Comparison of ENCODE assay signal across 8 mouse cellular contexts in the genomic region with DNA sequence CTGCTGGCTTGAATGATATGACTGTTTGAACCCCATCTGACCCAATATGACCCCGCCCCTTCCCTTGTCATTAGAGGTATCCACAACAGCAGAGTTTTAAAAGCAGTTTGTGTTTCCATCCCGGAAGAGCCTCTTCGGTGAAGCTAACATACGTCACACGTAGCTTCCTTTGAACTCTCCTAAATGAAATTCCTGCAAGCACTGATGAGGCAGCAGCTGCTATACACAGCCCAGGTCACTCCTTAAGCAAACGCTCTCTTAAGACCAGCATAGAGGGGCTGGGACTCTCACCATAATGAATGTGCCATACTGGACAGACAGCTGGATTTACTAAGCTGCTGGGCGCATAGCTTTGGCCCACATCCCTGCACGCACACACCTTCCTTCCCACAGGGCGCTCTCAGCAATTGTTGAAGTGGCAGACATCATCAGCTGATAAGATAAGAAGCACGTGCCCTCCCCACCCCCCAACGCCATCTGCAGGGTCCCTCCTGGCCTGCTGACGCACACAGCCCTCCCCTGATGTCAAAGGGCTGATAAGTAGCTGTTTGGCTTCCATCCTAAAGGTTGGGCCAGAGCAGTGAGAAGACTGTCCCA.
DNase-seq lines count a peak whose midpoint lies in the region; ATAC-seq and TF ChIP-seq lines count a peak whose summit lies in the region.
"Had no signal": no experiment of that assay in that cellular context is flagged by ENCODE, and none has a peak within 500 bp of the region (broad histone marks: within the 10 kb centered on the region; RNA-seq: fewer than 3 reads in every experiment).

No protein-coding gene starts in this region.

- peak in 1 of 2 experiments; percentile 41; a peak in 1 of 4 replicates for TF ChIP-seq POLR2A in MEL (IDR thresholded peaks at IDR 0.05; ENCODE audit: control insufficient read depth in 1 of 2, insufficient read depth in 1 of 2, low read depth in 1 of 2, low read length in 2 of 2, poor library complexity in 1 of 2)

- peak overlapping the region; percentile 44 to 46 for H3K4me3 ChIP-seq in MEL (ENCODE audit: control insufficient read depth in 1 of 2, insufficient read depth in 1 of 2, low read depth in 2 of 2, low read length in 2 of 2)
- H3K4me3 ChIP-seq in heart, embryonic 14.5 days (ENCODE audit: control insufficient read depth in 1 of 2, insufficient read depth in 1 of 2, low read depth in 1 of 2, low read length in 2 of 2), result peak overlapping the region in 1 of 2 experiments; percentile 12; a peak in 1 of 4 replicates
- H3K4me3 ChIP-seq in kidney, postnatal 0 days (replicated peaks; ENCODE audit: low read depth, low read length), result no peak overlapping the region
- H3K4me3 ChIP-seq: myocyte had no signal

- TF ChIP-seq CTCF in MEL (IDR thresholded peaks at IDR 0.05 in 2 of 3, conservative IDR thresholded peaks at IDR 0.05 in 1 of 3; ENCODE audit: control insufficient read depth in 1 of 3, insufficient read depth in 1 of 3, low read depth in 2 of 3, low read length in 3 of 3, poor library complexity in 1 of 3, severe bottlenecking in 1 of 3), result no peak
- TF ChIP-seq CTCF in kidney, postnatal 0 days (IDR thresholded peaks at IDR 0.05; ENCODE audit: low read depth), result no peak

- no peaks in the 10 kb centered on the region for H3K9me3 ChIP-seq in MEL (replicated peaks; ENCODE audit: insufficient read depth, low read length)
- H3K9me3 ChIP-seq in heart, embryonic 14.5 days (ENCODE audit: control insufficient read depth, low read length), result no peaks in the 10 kb centered on the region
- no peaks in the 10 kb centered on the region for H3K9me3 ChIP-seq in kidney, postnatal 0 days (replicated peaks; ENCODE audit: low read length)

- peak overlapping the region; percentile 49 for H3K4me2 ChIP-seq in heart, embryonic 14.5 days (ENCODE audit: low read length)
- H3K4me2 ChIP-seq in kidney, postnatal 0 days (ENCODE audit: low read length), result no peak overlapping the region

- WGBS in heart, embryonic 14.5 days, result 16% methylated on average over 12 of the region's 12 CpGs
- 43% methylated on average over 12 of the region's 12 CpGs for WGBS in kidney, postnatal 0 days

- ATAC-seq in heart, embryonic 14.5 days (ENCODE audit: insufficient number of reproducible peaks, insufficient read depth, low FRiP score, low read depth), result 0 out of 2 replicates have a peak, but pooled peaks have one; percentile 35
- ATAC-seq in kidney, postnatal 0 days (replicated peaks; ENCODE audit: low FRiP score, low read depth), result 0 out of 2 replicates have a peak, but pooled peaks have one; percentile 33

- peak overlapping the region; percentile 58 for H3K9ac ChIP-seq in MEL (ENCODE audit: control insufficient read depth, low read depth, low read length, poor library complexity, severe bottlenecking)
- no peak overlapping the region for H3K9ac ChIP-seq in heart, embryonic 14.5 days (ENCODE audit: low read length)
- H3K9ac ChIP-seq in kidney, postnatal 0 days (ENCODE audit: low read depth, low read length), result no peak overlapping the region

- H3K36me3 ChIP-seq in MEL (ENCODE audit: control insufficient read depth in 1 of 2, insufficient read depth in 2 of 2, low read length in 2 of 2), result peaks cover 0 to 22% of the 10 kb centered on the region in 2 experiments; a peak in 2 of 4 replicates
- no peaks in the 10 kb centered on the region for H3K36me3 ChIP-seq in heart, embryonic 14.5 days (ENCODE audit: control insufficient read depth, insufficient read depth, low read length)
- no peaks in the 10 kb centered on the region for H3K36me3 ChIP-seq in kidney, postnatal 0 days (ENCODE audit: insufficient read depth, low read length)

- no peak for TF ChIP-seq RAD21 in MEL (IDR thresholded peaks at IDR 0.05; ENCODE audit: low read depth, low read length)

- DNase-seq in MEL (ENCODE audit: low read depth, low spot score) (peak; percentile 90), adipocyte (ENCODE audit: low spot score) (no peak)
- DNase-seq in adrenal gland, adult 8-10 months, result peak; percentile 55
- DNase-seq in kidney, postnatal 0 days (ENCODE audit: low spot score), result peak; percentile 59
- peak; percentile 26 for DNase-seq in naive thymus-derived CD4-positive, alpha-beta T cell, adult 2 months (ENCODE audit: low read depth)
- DNase-seq in spleen, adult 12 weeks (ENCODE audit: low spot score), result no peak

- no peaks in the 10 kb centered on the region for H3K27me3 ChIP-seq in MEL (ENCODE audit: control insufficient read depth in 1 of 2, insufficient read depth in 2 of 2, low read length in 2 of 2)
- no peaks in the 10 kb centered on the region for H3K27me3 ChIP-seq in heart, embryonic 14.5 days (ENCODE audit: control insufficient read depth, insufficient read depth, low read length)
- no peaks in the 10 kb centered on the region for H3K27me3 ChIP-seq in kidney, postnatal 0 days (ENCODE audit: insufficient read depth, low read length)

- TF ChIP-seq EP300 in MEL (IDR thresholded peaks at IDR 0.05; ENCODE audit: low read depth in 1 of 2, low read length in 2 of 2), result peak; percentile 54 to 82

- H3K4me1 ChIP-seq in MEL (ENCODE audit: control insufficient read depth in 1 of 2, insufficient read depth in 2 of 2, low read length in 2 of 2), result peaks cover 14 to 44% of the 10 kb centered on the region in 2 experiments
- H3K4me1 ChIP-seq in heart, embryonic 14.5 days (ENCODE audit: control insufficient read depth in 2 of 2, insufficient read depth in 2 of 2, low read length in 2 of 2), result peaks cover 12 to 14% of the 10 kb centered on the region in 2 experiments
- no peaks in the 10 kb centered on the region for H3K4me1 ChIP-seq in kidney, postnatal 0 days (replicated peaks; ENCODE audit: insufficient read depth, low read length)

- H3K27ac ChIP-seq in MEL (ENCODE audit: control insufficient read depth, low read depth, low read length), result peak overlapping the region; percentile 100
- no peak overlapping the region for H3K27ac ChIP-seq in heart, embryonic 14.5 days (replicated peaks in 1 of 2; ENCODE audit: control insufficient read depth in 1 of 2, insufficient read depth in 1 of 2, low read depth in 2 of 2, low read length in 2 of 2)
- no peak overlapping the region; the same call in 1 of the 2 replicates for H3K27ac ChIP-seq in kidney, postnatal 0 days

- no peaks in the 10 kb centered on the region; the same call in 1 of the 2 replicates for H3K79me2 ChIP-seq in MEL (ENCODE audit: control insufficient read depth, insufficient read depth, low read length, poor library complexity)

TF ChIP-seq in MEL, 35 proteins besides CTCF, POLR2A, EP300 and RAD21 (continues in another document):
- TF ChIP-seq MXI1 (IDR thresholded peaks at IDR 0.05; ENCODE audit: low read depth, low read length) (peak; percentile 79), HCFC1 (IDR thresholded peaks at IDR 0.05; ENCODE audit: low read depth, low read length) (peak; percentile 59; the same call in 1 of the 2 replicates), USF2 (IDR thresholded peaks at IDR 0.05; ENCODE audit: borderline replicate concordance in 1 of 2, insufficient read depth in 1 of 2, low read depth in 1 of 2, low read length in 2 of 2) (no peak), ELF1 (IDR thresholded peaks at IDR 0.05; ENCODE audit: low read depth, low read length) (peak; percentile 80), MAX (IDR thresholded peaks at IDR 0.05; ENCODE audit: low read length) (peak; percentile 95), GABPA (IDR thresholded peaks at IDR 0.05; ENCODE audit: low read depth, low read length) (0 out of 2 replicates have a peak, but pooled peaks have one; percentile 48), MAFK (IDR thresholded peaks at IDR 0.05; ENCODE audit: borderline replicate concordance, low read depth, low read length) (no peak), SIN3A (IDR thresholded peaks at IDR 0.05; ENCODE audit: low read length) (peak; percentile 85), MYB (IDR thresholded peaks at IDR 0.05; ENCODE audit: low read depth, low read length) (peak; percentile 26; the same call in 1 of the 2 replicates), GATA1 (IDR thresholded peaks at IDR 0.05; ENCODE audit: low read depth, low read length) (peak; percentile 82), TBP (IDR thresholded peaks at IDR 0.05; ENCODE audit: low read depth, low read length) (peak; percentile 62), CHD1 (IDR thresholded peaks at IDR 0.05; ENCODE audit: low read depth, low read length) (0 out of 2 replicates have a peak, but pooled peaks have one; percentile 82), ZC3H11A (IDR thresholded peaks at IDR 0.05; ENCODE audit: low read depth, low read length) (peak; percentile 37), MYC (IDR thresholded peaks at IDR 0.05; ENCODE audit: low read depth, low read length) (peak; percentile 92), USF1 (IDR thresholded peaks at IDR 0.05; ENCODE audit: low read depth, low read length) (peak; percentile 86), MAZ (IDR thresholded peaks at IDR 0.05; ENCODE audit: low read depth, low read length) (peak; percentile 55; the same call in 1 of the 2 replicates), ETS1 (IDR thresholded peaks at IDR 0.05; ENCODE audit: low read depth, low read length) (peak; percentile 97), JUND (IDR thresholded peaks at IDR 0.05; ENCODE audit: low read depth, low read length) (no peak), TAL1 (IDR thresholded peaks at IDR 0.05; ENCODE audit: low read length) (peak; percentile 30; the same call in 1 of the 2 replicates), ZMIZ1 (IDR thresholded peaks at IDR 0.05; ENCODE audit: low read depth, low read length) (peak; percentile 68; the same call in 1 of the 2 replicates), BHLHE40 (IDR thresholded peaks at IDR 0.05; ENCODE audit: borderline replicate concordance, low read depth, low read length) (peak; percentile 99), ZKSCAN1 (IDR thresholded peaks at IDR 0.05; ENCODE audit: low read depth, low read length) (no peak), TCF12 (IDR thresholded peaks at IDR 0.05; ENCODE audit: low read depth, low read length) (peak; percentile 89), POLR2AphosphoS5 (IDR thresholded peaks at IDR 0.05; ENCODE audit: borderline replicate concordance, low read depth, low read length) (no peak), MEF2A (IDR thresholded peaks at IDR 0.05; ENCODE audit: extremely low read depth, insufficient replicate concordance, low read depth, low read length, poor library complexity, severe bottlenecking) (no peak), SMC3 (IDR thresholded peaks at IDR 0.05; ENCODE audit: low read depth, low read length) (no peak), CHD2 (IDR thresholded peaks at IDR 0.05; ENCODE audit: low read length) (peak; percentile 42; the same call in 1 of the 2 replicates), KAT2A (conservative IDR thresholded peaks at IDR 0.05; ENCODE audit: low read depth, low read length) (no peak; the same call in 1 of the 2 replicates), E2F4 (IDR thresholded peaks at IDR 0.05; ENCODE audit: borderline replicate concordance, low read depth, low read length) (no peak), ZNF384 (IDR thresholded peaks at IDR 0.05; ENCODE audit: low read depth, low read length) (0 out of 2 replicates have a peak, but pooled peaks have one; percentile 2)

Comparison
In these comparisons a context has a peak if more than half of its experiments do, and no peak if none do; other contexts are left out.
1. DNase-seq: peak in MEL (single experiment), adrenal gland, adult 8-10 months (single experiment), kidney, postnatal 0 days (single experiment) and naive thymus-derived CD4-positive, alpha-beta T cell, adult 2 months (single experiment); none in adipocyte (single experiment) and spleen, adult 12 weeks (single experiment).